Mouse (Mus musculus): ENCODE measurements around the gene 4930503B20Rik. TPM values are rescaled to one million over a fixed set of nuclear protein-coding genes. Genes with fewer than 3 reads are reported as not detected.

Gene 4930503B20Rik
- total RNA-seq, 2 experiments from 2014 or later = not detected

GRCm38 (mm10) chr3:146655111-146655577 is 4.0 kb upstream of the 4930503B20Rik start:
- peak; percentile 78 for ATAC-seq (replicated peaks; ENCODE audit: low FRiP score, poor library complexity, severe bottlenecking)

- peak; percentile 50; the same call in 1 of the 2 replicates for ATAC-seq (replicated peaks; ENCODE audit: low FRiP score, poor library complexity, severe bottlenecking)
These were observed 2.6 kb upstream of the 4930503B20Rik start for GRCm38 (mm10) chr3:146653692-146654091.

DNA sequence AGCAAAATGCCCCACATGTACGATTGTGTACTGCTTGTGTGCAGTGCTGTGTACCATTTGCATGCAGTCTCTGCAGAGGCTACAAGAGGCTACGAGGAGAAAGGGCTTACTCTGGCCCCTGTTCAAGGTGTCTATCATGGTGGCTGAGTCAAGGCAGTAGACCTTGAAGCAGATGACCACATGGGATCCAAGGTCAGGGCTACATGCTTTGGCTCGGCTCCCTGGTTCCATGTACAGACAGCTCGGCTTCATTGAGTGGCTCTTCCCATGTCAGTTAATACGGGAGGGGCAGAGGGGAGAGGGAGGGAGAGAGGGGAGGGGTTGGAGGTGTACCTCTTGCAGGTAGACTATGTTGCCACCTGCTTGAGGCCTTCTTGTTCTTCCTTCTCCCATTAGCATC is 1.3 kb upstream of the 4930503B20Rik start:
- no peak for ATAC-seq (replicated peaks; ENCODE audit: low FRiP score, poor library complexity, severe bottlenecking)

DNA sequence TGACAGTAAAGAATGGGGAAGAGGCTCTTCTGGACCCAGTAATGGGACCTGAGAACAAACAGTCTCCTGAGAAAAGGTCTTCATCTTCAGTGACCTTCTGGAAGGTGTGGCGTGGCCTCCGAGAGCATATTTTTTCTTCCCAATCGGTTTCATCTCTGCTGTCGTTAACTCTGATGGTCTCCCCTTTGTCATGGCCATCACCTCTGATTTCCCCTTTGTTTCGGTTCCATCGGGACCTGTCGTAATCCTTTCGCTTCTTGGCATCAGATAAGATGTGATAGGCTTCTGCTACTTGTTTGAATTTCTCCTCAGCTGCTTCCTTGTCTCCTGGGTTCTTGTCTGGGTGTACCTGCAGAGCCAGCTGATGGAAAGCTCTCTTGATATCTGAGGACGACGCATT is 401 bp downstream of the 4930503B20Rik start:
- no peak for ATAC-seq (replicated peaks; ENCODE audit: low FRiP score, poor library complexity, severe bottlenecking)

DNA sequence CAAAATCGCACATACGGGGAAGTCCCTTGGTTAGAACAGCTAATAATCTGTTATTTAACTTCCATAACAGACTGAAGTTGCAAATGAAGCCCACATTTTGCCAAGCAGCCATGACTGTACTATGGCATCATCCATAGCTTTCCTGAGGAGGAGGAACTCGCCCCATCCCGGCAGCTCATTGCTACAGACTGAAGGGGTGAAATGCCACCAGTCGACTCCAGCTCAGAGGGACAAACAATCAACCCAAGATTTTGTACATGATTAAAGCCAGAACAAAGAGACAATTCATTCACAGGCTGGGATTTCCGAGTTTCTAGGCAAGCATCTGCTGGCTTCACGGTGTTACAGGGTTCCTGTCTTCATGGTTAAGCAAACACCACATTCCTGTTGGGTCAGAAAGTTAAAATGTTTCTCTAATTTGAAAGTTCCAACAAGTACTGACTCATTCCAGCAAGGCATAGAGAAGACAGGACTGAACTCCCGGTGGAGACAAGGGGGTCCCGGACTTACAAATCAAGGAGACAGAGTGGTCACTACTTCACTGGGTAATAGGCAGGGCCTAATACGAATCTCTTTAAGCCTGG is 1.7 kb downstream of the 4930503B20Rik start:
- no peak for ATAC-seq (replicated peaks; ENCODE audit: low FRiP score, poor library complexity, severe bottlenecking)

- ATAC-seq (replicated peaks; ENCODE audit: low FRiP score, poor library complexity, severe bottlenecking) = no peak
These were observed 9.2 kb downstream of the 4930503B20Rik start for GRCm38 (mm10) chr3:146641818-146642427.

GRCm38 (mm10) chr3:146632506-146632905 is 18.6 kb downstream of the 4930503B20Rik start:
- ATAC-seq (replicated peaks; ENCODE audit: low FRiP score, poor library complexity, severe bottlenecking) = no peak

DNA sequence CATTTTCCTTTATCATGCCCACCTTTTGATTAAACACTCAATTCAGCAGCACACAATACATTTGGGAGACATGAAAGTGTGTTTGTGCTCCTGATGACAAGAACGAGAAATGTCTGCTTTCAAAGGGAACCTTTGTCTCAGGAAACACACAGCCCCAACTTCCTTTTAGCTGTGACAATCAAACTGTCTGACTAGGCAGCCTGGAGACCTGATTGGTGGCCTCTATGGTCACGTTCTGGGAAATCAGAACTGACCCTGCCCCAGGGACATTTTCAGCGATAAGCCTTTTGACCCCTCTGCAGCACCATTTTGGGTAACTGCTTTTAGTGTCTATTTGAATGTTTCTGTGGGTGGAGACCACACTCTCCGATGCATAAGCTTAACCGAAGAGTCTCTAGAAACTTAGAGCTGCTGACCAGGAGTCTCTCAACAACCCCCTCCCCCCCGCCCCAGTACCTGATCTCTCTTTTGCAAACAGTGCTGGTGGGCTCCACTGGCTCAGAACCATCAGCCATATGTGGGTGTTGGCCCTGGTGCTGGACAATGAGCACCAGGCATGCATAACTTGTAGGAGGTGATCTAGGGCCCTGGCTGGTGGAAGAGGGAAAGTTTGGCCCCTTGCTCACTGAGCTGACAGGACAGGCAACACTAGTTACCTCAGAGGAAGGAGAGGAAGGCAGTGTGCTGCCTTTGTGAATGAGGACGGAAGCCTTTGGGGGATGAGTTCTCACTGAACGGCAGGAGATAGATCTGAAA is 22.7 kb downstream of the 4930503B20Rik start:
- no peak for ATAC-seq (replicated peaks; ENCODE audit: low FRiP score, poor library complexity, severe bottlenecking)

DNA sequence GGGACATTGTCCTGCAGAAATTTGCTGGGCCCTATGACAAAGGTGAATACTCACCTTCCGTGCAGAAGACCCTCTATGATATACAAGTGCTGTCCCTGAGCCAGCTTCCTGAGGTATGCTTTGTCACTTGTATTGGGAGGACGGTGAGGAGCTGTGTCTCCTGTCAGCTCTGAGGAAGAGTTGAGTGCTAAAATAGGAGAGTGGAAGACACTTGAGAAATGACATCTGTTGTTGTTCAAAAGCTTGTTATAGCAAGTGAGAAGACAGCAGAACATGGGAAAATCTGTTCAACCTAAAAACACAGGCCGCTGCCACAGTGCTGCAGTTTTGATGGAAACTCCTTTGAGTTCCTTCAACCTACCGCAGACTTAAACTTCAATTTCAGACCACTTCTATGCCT is 25.4 kb downstream of the 4930503B20Rik start:
- no peak for ATAC-seq (replicated peaks; ENCODE audit: low FRiP score, poor library complexity, severe bottlenecking)

GRCm38 (mm10) chr3:146621966-146622365 is 29.2 kb downstream of the 4930503B20Rik start:
- ATAC-seq (replicated peaks; ENCODE audit: low FRiP score, poor library complexity, severe bottlenecking) = no peak

- no peak for ATAC-seq (replicated peaks; ENCODE audit: low FRiP score, poor library complexity, severe bottlenecking)
These were observed 30.4 kb downstream of the 4930503B20Rik start for GRCm38 (mm10) chr3:146620555-146621249.

- ATAC-seq (replicated peaks; ENCODE audit: low FRiP score, poor library complexity, severe bottlenecking) = no peak
These were observed 31.0 kb downstream of the 4930503B20Rik start for GRCm38 (mm10) chr3:146620101-146620500.

- ATAC-seq (replicated peaks; ENCODE audit: low FRiP score, poor library complexity, severe bottlenecking) = no peak
These were observed 32.8 kb downstream of the 4930503B20Rik start for GRCm38 (mm10) chr3:146618357-146618756.

- no peak for ATAC-seq (replicated peaks; ENCODE audit: low FRiP score, poor library complexity, severe bottlenecking)
These were observed 33.2 kb downstream of the 4930503B20Rik start for GRCm38 (mm10) chr3:146617946-146618345.

- no peak for ATAC-seq (replicated peaks; ENCODE audit: low FRiP score, poor library complexity, severe bottlenecking)
These were observed 34.4 kb downstream of the 4930503B20Rik start for GRCm38 (mm10) chr3:146616533-146617283.

DNA sequence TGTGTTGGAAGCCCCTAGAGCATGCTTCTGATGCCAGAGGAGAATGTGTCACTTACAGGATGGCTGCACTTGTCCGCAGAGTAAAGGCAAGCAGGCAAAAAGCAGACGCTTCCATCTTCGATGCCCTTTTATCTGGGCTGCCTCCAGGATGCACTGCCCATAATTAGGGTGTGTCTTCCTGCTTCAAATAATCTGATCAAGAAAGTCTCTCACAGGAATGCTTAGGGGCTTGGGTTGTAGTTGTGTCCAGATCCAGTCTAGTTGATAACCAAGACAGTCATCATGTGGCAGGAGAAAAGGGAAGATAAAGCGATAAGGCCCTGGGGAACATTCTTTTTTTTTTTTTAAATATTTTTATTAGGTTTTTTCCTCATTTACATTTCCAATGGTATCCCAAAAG is 35.6 kb downstream of the 4930503B20Rik start, which contains the start of gene Dnase2b:
Gene Dnase2b (minus strand): TSS at position 101 of the 400 bp plus-strand sequence.
- no peak for ATAC-seq (replicated peaks; ENCODE audit: low FRiP score, poor library complexity, severe bottlenecking)

GRCm38 (mm10) chr3:146611821-146612220 is 39.3 kb downstream of the 4930503B20Rik start:
- ATAC-seq (replicated peaks; ENCODE audit: low FRiP score, poor library complexity, severe bottlenecking) = no peak

DNA sequence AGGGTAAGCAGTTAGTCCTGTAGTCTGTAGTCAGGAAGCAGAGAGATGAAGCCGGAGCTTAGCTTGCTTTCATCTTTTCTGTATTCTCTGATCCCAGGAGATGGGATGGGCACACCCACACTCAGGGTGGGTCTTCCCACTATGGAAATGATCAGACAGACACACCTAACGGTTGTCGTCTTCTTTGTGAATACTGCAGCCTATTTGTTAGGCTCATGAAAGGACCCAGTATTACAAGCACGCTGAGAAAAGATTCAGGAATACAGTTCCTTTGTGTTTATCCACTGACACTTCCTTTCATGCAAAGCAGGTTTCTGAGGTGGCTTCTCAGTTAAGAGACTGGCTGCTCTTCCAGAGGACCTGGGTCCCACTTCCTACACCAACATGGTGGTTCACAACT is 39.9 kb downstream of the 4930503B20Rik start:
- no peak for ATAC-seq (replicated peaks; ENCODE audit: low FRiP score, poor library complexity, severe bottlenecking)

- no peak for ATAC-seq (replicated peaks; ENCODE audit: low FRiP score, poor library complexity, severe bottlenecking)
These were observed 40.8 kb downstream of the 4930503B20Rik start for GRCm38 (mm10) chr3:146610322-146610721.

DNA sequence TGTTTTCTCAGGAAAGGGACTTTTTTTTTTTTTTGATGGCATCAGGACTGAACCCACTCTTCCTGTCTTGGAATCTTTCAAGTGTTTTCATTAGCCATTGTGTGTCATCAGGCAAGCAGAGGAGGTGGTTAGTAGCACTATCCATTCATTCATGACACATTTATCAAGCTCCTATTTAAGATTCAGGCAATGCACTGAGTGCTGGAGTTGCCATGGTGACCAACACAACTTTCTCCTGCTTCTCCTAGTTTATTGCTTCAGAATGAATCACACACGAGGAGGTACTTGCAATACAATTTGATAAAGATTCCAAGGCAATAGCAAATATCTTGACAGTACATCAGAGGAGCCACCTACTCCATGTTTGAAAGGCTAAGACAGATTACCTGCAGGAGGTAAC is 43.7 kb downstream of the 4930503B20Rik start:
- no peak for ATAC-seq (replicated peaks; ENCODE audit: low FRiP score, poor library complexity, severe bottlenecking)

Measured in erythroblast, adult 5-6 weeks (primary cell).